Mouse (Mus musculus) MEL (cell line): ENCODE results near the gene Sbk1.

Experiments
- CTCF ChIP-seq, 3 experiments: IDR thresholded peaks in 2 of 3; conservative IDR thresholded peaks in 1 of 3; 2 replicates each; pipeline ENCODE4 v1.5.1; 2011 to 2012; ENCODE audit warnings: low read length in 3 of 3, low read depth in 2 of 3, mild to moderate bottlenecking in 2 of 3, improper control_type of control experiment in 1 of 3, inconsistent platforms in 1 of 3, mixed read lengths in 1 of 3, moderate library complexity in 1 of 3; ENCODE audit not compliant: control insufficient read depth in 1 of 3, insufficient read depth in 1 of 3, poor library complexity in 1 of 3, severe bottlenecking in 1 of 3
- E2F4 ChIP-seq: IDR thresholded peaks from 2 replicates; pipeline ENCODE4 v1.6.1; 2011; ENCODE audit warnings: low read depth, low read length, improper control_type of control experiment, borderline replicate concordance
- EP300 ChIP-seq, 2 experiments: IDR thresholded peaks; 2 replicates each; pipeline ENCODE4 v1.6.1; 2011; ENCODE audit warnings: improper control_type of control experiment in 2 of 2, low read length in 2 of 2, low read depth in 1 of 2, mild to moderate bottlenecking in 1 of 2
- GATA1 ChIP-seq: IDR thresholded peaks from 2 replicates; pipeline ENCODE4 v1.6.1; 2011; ENCODE audit warnings: low read depth, low read length, improper control_type of control experiment
- HCFC1 ChIP-seq: IDR thresholded peaks from 2 replicates; pipeline ENCODE4 v1.6.1; 2012; ENCODE audit warnings: low read depth, mild to moderate bottlenecking, inconsistent platforms, low read length, improper control_type of control experiment, moderate library complexity
- MAX ChIP-seq: IDR thresholded peaks from 2 replicates; pipeline ENCODE4 v1.6.1; 2011; ENCODE audit warnings: low read length, improper control_type of control experiment
- POLR2A ChIP-seq, 2 experiments: IDR thresholded peaks; 2 replicates each; pipeline ENCODE4 v1.6.1; 2011 to 2012; ENCODE audit warnings: low read length in 2 of 2, mild to moderate bottlenecking in 2 of 2, control low read depth in 1 of 2, improper control_type of control experiment in 1 of 2, low read depth in 1 of 2, moderate library complexity in 1 of 2; ENCODE audit not compliant: control insufficient read depth in 1 of 2, insufficient read depth in 1 of 2, poor library complexity in 1 of 2
- RCOR1 ChIP-seq: IDR thresholded peaks from 2 replicates; pipeline ENCODE4 v1.6.1; 2012; ENCODE audit warnings: low read depth, mild to moderate bottlenecking, inconsistent platforms, low read length, improper control_type of control experiment
- TCF12 ChIP-seq: IDR thresholded peaks from 2 replicates; pipeline ENCODE4 v1.6.1; 2014; ENCODE audit warnings: low read depth, mild to moderate bottlenecking, inconsistent platforms, low read length, improper control_type of control experiment, moderate library complexity
- ZMIZ1 ChIP-seq: IDR thresholded peaks from 2 replicates; pipeline ENCODE4 v1.6.1; 2012; ENCODE audit warnings: low read depth, mild to moderate bottlenecking, inconsistent platforms, low read length, improper control_type of control experiment, moderate library complexity

GRCm38 (mm10) chr7:126284441-126284840 lies 12.0 kb downstream of the Sbk1 start:
- TF ChIP-seq GATA1 (no peak), MAX (no peak), RCOR1 (no peak), CTCF (IDR thresholded peaks at IDR 0.05 in 2 of 3, conservative IDR thresholded peaks at IDR 0.05 in 1 of 3; ENCODE audit: control insufficient read depth in 1 of 3, insufficient read depth in 1 of 3, low read depth in 2 of 3, low read length in 3 of 3, poor library complexity in 1 of 3, severe bottlenecking in 1 of 3) (no peak), EP300 (IDR thresholded peaks at IDR 0.05; ENCODE audit: low read depth in 1 of 2, low read length in 2 of 2) (no peak), E2F4 (no peak), HCFC1 (no peak), ZMIZ1 (no peak), POLR2A (IDR thresholded peaks at IDR 0.05; ENCODE audit: control insufficient read depth in 1 of 2, insufficient read depth in 1 of 2, low read depth in 1 of 2, low read length in 2 of 2, poor library complexity in 1 of 2) (no peak), TCF12 (no peak)
